8 mouse cellular contexts compared by ENCODE assay signal in the genomic region with DNA sequence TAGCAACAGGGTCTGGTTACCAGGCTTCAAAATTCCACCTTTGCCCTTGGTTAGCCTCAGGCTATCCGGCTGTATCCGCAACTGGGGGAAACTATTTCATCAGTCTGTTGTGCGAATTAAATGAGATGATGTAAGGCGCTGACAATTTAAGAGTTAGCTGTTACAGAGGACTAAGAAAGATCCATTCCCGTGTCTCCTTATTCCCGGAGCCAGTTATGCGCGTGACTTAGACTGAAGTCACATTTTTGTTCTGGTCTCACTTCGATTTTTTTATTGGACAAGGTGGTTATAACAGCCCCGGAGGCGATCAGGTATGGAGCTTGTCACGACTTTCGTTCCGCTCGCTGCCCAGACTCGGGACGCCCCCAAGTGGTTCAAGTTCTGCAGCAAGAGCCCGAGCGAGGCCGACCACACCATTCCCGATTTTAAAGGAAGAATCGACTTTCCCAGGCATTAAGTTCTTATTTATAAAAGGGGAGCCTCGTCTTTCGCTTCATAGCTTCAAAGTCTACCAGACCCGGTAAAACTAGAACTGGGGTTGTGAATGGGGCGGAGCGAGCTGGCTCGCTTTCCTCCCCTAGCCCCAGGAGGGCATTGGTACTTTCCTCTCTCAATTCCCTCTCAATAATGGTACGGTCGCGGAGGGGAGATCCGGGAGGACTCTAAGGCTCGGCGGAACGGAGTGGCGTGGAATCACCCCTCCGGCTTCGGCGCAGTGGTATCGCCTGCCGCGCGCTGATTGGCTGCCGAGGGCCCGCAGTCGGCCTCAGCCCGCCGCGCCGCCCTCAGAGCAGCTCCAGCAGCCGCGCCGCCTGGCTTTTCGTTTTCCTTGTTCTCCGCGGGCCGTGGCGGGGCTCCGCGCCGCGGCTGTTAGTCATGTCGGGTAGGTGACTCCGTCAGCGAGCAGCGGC. TPM values are rescaled to one million over a fixed set of nuclear protein-coding genes. Genes with fewer than 3 reads are reported as not detected.
A peak's percentile ranks its signal among the peaks of the same experiment; 100 is the strongest.
DNase-seq lines count a peak whose midpoint lies in the region; ATAC-seq and TF ChIP-seq lines count a peak whose summit lies in the region.

Gene Taf15, plus strand, starts transcription at position 763 of the 911 bp plus-strand sequence.

- DNase-seq in 3134 (ENCODE audit: extremely low read depth, insufficient read length, low spot score), result peak; percentile 99
- peak; percentile 99 for DNase-seq in adrenal gland, postnatal 36 days
- peak; percentile 98 to 99 for DNase-seq in heart, adult 18-20 months
- DNase-seq in kidney, adult 2 months, result peak; percentile 99
- DNase-seq in spleen, adult 2 months (ENCODE audit: low read depth in 1 of 2, low spot score in 2 of 2), result peak; percentile 99

- peak within 1 kb of the TSS; percentile 95 for H3K9ac ChIP-seq in embryonic facial prominence, embryonic 13.5 days
- H3K9ac ChIP-seq in limb, embryonic 12.5 days (replicated peaks), result peak within 1 kb of the TSS; percentile 90
- peak within 1 kb of the TSS; percentile 94 for H3K9ac ChIP-seq in midbrain, embryonic 15.5 days

- peak within 1 kb of the TSS; percentile 98 for H3K27ac ChIP-seq in embryonic facial prominence, embryonic 13.5 days
- H3K27ac ChIP-seq in kidney, adult 2 months (ENCODE audit: insufficient read depth, low read depth, low read length), result peak within 1 kb of the TSS; percentile 92
- H3K27ac ChIP-seq in limb, embryonic 12.5 days, result peak within 1 kb of the TSS; percentile 98
- peak within 1 kb of the TSS; percentile 99 for H3K27ac ChIP-seq in midbrain, embryonic 15.5 days
- H3K27ac ChIP-seq in spleen, adult 2 months (ENCODE audit: insufficient read depth, low read length), result peak within 1 kb of the TSS; percentile 97

- H3K36me3 ChIP-seq in embryonic facial prominence, embryonic 13.5 days, result peaks cover 8% of the 10 kb centered on the region
- H3K36me3 ChIP-seq in kidney, adult 2 months (ENCODE audit: control insufficient read depth, insufficient read depth, low read length), result no peaks in the 10 kb centered on the region
- H3K36me3 ChIP-seq in limb, embryonic 12.5 days, result peaks cover 13% of the 10 kb centered on the region
- no peaks in the 10 kb centered on the region for H3K36me3 ChIP-seq in midbrain, embryonic 15.5 days (replicated peaks)
- H3K36me3 ChIP-seq in spleen, adult 2 months (ENCODE audit: control insufficient read depth, insufficient read depth, low read length), result no peaks in the 10 kb centered on the region

- no peaks in the 10 kb centered on the region for H3K9me3 ChIP-seq in embryonic facial prominence, embryonic 13.5 days
- H3K9me3 ChIP-seq in limb, embryonic 12.5 days, result no peaks in the 10 kb centered on the region
- no peaks in the 10 kb centered on the region for H3K9me3 ChIP-seq in midbrain, embryonic 15.5 days

- H3K27me3 ChIP-seq in embryonic facial prominence, embryonic 13.5 days, result no peaks in the 10 kb centered on the region
- H3K27me3 ChIP-seq in kidney, adult 2 months (replicated peaks; ENCODE audit: control insufficient read depth, insufficient read depth, low read length), result no peaks in the 10 kb centered on the region
- peaks cover 4% of the 10 kb centered on the region; the same call in 1 of the 2 replicates for H3K27me3 ChIP-seq in limb, embryonic 12.5 days
- peaks cover 7% of the 10 kb centered on the region; the same call in 1 of the 2 replicates for H3K27me3 ChIP-seq in midbrain, embryonic 15.5 days (replicated peaks)
- no peaks in the 10 kb centered on the region for H3K27me3 ChIP-seq in spleen, adult 2 months (ENCODE audit: control insufficient read depth, insufficient read depth, low read length)

- peak within 1 kb of the TSS; percentile 90 for H3K4me2 ChIP-seq in embryonic facial prominence, embryonic 13.5 days
- peak within 1 kb of the TSS; percentile 80 for H3K4me2 ChIP-seq in limb, embryonic 12.5 days
- H3K4me2 ChIP-seq in midbrain, embryonic 15.5 days, result peak within 1 kb of the TSS; percentile 75

- H3K4me1 ChIP-seq in embryonic facial prominence, embryonic 13.5 days, result peaks cover 14% of the 10 kb centered on the region
- H3K4me1 ChIP-seq in kidney, adult 2 months (ENCODE audit: control insufficient read depth, insufficient read depth, low read length), result peaks cover 14% of the 10 kb centered on the region
- peaks cover 16% of the 10 kb centered on the region for H3K4me1 ChIP-seq in limb, embryonic 12.5 days (replicated peaks)
- peaks cover 27% of the 10 kb centered on the region for H3K4me1 ChIP-seq in midbrain, embryonic 15.5 days
- H3K4me1 ChIP-seq in spleen, adult 2 months (ENCODE audit: control insufficient read depth, insufficient read depth, insufficient read length), result peaks cover 5% of the 10 kb centered on the region; the same call in 1 of the 2 replicates

- H3K4me3 ChIP-seq in embryonic facial prominence, embryonic 13.5 days, result peak within 1 kb of the TSS; percentile 91
- H3K4me3 ChIP-seq in kidney, adult 2 months (ENCODE audit: insufficient read depth, low read depth, low read length), result peak within 1 kb of the TSS; percentile 96
- peak within 1 kb of the TSS; percentile 89 for H3K4me3 ChIP-seq in limb, embryonic 12.5 days (replicated peaks)
- peak within 1 kb of the TSS; percentile 98 for H3K4me3 ChIP-seq in midbrain, embryonic 15.5 days
- peak within 1 kb of the TSS; percentile 98 for H3K4me3 ChIP-seq in spleen, adult 2 months (ENCODE audit: extremely low read depth, insufficient read depth, insufficient read length)

- under 1% methylated on average over 66 of the region's 66 CpGs for WGBS in embryonic facial prominence, embryonic 13.5 days
- WGBS in kidney, adult 2 months, result under 1% methylated on average over 66 of the region's 66 CpGs
- WGBS in limb, embryonic 12.5 days, result under 1% methylated on average over 66 of the region's 66 CpGs
- WGBS in midbrain, embryonic 15.5 days, result under 1% methylated on average over 66 of the region's 66 CpGs
- WGBS in spleen, adult 2 months, result 2% methylated on average over 66 of the region's 66 CpGs

- TF ChIP-seq POLR2A in kidney, adult 2 months (IDR thresholded peaks at IDR 0.05; ENCODE audit: low read depth, low read length), result peak; percentile 32
- TF ChIP-seq POLR2A in spleen, adult 2 months (IDR thresholded peaks at IDR 0.05; ENCODE audit: low read depth, low read length), result peak; percentile 65

- peak; percentile 99 for ATAC-seq in embryonic facial prominence, embryonic 13.5 days (ENCODE audit: insufficient number of reproducible peaks, insufficient read depth, low FRiP score, low TSS enrichment, low read depth)
- ATAC-seq in limb, embryonic 12.5 days (ENCODE audit: insufficient number of reproducible peaks, insufficient read depth, low FRiP score, low TSS enrichment, low read depth), result peak; percentile 98
- ATAC-seq in midbrain, embryonic 15.5 days (replicated peaks), result peak; percentile 99

- peak; percentile 65 for TF ChIP-seq CTCF in kidney, adult 2 months (conservative IDR thresholded peaks at IDR 0.05; ENCODE audit: insufficient read depth, insufficient read length, low read depth, low read length)
- peak; percentile 41; the same call in 1 of the 2 replicates for TF ChIP-seq CTCF in spleen, adult 2 months (IDR thresholded peaks at IDR 0.05; ENCODE audit: extremely low read depth, insufficient read depth, insufficient read length, insufficient replicate concordance)

RNA-seq across cellular contexts. Expression of gene Taf15, which starts in this region (rescaled TPM):
- total RNA-seq in adrenal gland, postnatal 36 days (2021), result 10 to 100 TPM; 62.2 to 78.5 TPM
- 17.9 and 21.9 TPM in 2 replicates for polyA plus RNA-seq in embryonic facial prominence, embryonic 13.5 days (2015; fragmentation: Nextera tagmentation; extraction: Ambion mirVana)
- total RNA-seq in heart, adult 18-20 months (2021), result 10 to 100 TPM; 34.2 to 41.5 TPM
- polyA plus RNA-seq in kidney, adult 2 months (2012; rRNA removed), result 7.2 and 13.8 TPM in 2 replicates
- polyA plus RNA-seq in limb, embryonic 12.5 days (2016; fragmentation: Nextera tagmentation; extraction: Ambion mirVana), result 12.0 and 18.6 TPM in 2 replicates
- 12.2 and 12.6 TPM in 2 replicates for polyA plus RNA-seq in midbrain, embryonic 15.5 days (2015; fragmentation: Nextera tagmentation; extraction: Ambion mirVana)
- polyA plus RNA-seq in spleen, adult 2 months (2012; rRNA removed), result 8.9 and 11.0 TPM in 2 replicates

Comparison
In these comparisons a context has a peak if more than half of its experiments do, and no peak if none do; other contexts are left out.
1. Peak in every context shown above with its lines: DNase-seq, ATAC-seq, H3K4me3 ChIP-seq and H3K27ac ChIP-seq.